Mouse (Mus musculus) embryo, embryonic 11.5 days (tissue): ENCODE measurements at regions not wholly inside any gene's neighbourhood (a gene's known extent, or its start where the extent isn't known, plus 50 kb on each side); places are given as distances from the start of the nearest gene placed in this dataset.
"Not testable (repeated sequence)": the region's sequence is repeated elsewhere in the genome, so short reads cannot be mapped to it uniquely, and the experiment has no call there.

Experiments used
- DNase-seq: peaks from one replicate; pipeline ENCODE4 v3.0.0-alpha.2; 2012; ENCODE audit warnings: low read depth, low spot score

- DNase-seq = no peak
These were observed 180.8 kb downstream of the Cdh9 start for GRCm38 (mm10) chr15:16909396-16909795.

DNA sequence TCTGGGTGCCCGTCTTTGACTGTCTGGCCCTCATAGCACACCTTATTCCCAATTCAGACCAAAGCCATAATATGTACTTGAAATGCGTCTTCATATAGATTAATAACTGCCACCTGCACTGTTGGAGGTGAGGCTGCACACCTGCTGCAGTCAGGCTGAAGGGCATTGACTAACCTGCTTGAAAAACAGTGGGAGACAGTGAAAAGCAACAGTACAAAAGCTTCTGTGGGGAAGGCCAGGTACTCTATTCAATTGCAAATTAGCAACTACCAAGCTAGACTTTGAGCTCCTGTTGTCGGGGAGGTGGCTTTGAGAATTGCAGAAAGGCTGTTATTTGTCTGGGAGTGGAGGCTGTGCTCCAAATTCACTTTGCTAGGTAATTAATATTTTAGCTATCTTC, 181.4 kb downstream of the Cdh9 start:
- not testable (repeated sequence) for DNase-seq

GRCm38 (mm10) chr15:16914966-16915569, 186.5 kb downstream of the Cdh9 start:
- no peak for DNase-seq

GRCm38 (mm10) chr15:16923246-16923645, 194.7 kb downstream of the Cdh9 start:
- DNase-seq = no peak

DNA sequence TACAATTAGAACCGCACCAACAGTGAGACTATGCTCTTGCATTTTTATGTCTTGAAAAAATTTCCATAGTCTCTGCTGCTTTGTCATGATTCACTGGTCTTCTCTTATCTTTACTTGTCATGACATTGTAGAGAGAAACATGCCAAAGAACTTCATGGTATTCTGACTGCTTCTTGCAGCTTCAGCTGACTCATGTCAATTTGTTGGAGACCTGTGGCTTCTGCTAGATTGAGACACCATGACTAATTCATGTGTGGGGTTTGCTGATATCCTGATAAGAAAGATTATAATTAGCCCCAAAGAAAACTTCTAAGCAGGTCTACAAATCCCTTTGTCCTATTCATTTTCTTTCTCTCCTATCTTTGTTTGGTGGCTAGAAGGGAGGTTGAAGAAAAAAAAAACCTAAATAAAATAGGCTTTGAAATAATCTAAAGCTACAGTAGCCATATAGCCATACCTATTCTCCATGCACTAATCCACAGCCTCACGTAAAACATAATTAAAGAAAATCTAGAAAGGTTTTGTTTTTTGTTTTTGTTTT, 204.7 kb downstream of the Cdh9 start:
- DNase-seq = no peak

DNA sequence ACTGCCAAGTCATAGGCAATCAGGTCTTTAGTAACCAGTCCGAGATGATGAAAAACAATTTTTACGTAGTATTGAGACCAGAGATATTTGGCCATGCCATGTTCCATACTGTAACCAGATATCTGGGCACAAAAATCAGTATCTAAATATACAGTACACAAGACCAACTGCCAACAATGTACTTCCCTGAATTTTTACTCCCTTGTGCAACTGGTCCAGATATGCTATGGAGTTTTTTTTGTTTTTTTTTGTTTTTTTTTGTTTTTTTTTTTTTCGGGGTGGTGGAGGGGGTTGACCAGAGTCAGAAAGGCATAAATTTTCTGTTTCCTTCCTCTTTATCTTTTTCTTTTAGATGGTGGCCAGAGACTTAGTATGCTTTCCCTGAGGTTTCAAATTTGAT, 205.9 kb downstream of the Cdh9 start:
- DNase-seq = no peak

DNA sequence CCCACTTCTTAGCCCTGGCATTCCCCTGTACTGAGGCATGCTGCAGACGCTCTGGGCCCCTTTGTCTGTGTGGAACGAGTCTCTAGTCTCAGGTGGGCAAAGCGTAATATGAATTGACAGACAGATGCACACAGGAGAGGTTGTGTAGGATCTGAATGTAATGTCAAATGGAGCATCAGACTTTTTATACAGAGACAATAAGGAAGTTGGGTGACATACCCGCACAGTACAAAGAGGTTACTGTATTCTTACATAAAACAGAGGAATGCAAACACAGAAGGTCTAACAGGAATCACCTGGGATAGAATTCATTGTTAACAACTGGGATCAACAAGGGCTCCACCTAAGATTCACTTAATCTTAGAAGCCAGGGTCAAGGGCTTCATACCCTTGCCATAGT, 247.3 kb downstream of the Cdh9 start:
- DNase-seq = not testable (repeated sequence)

DNA sequence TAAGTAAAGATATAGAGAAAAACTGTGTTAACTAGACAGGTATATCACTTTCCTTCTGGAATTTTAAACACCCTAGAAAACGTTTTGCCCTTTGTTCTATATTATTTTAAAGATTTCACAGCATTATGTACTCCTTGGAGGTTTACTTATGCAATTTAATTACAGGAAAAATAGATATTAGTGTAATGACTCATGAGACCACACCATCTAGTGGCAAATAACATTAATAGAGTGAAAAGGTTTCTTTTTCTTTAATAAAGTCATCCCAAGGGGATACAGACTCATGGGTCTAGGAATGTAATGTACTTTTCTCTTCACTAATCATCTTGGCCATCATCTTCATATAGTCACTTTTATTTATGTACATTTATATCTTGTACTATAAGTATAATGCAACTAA, 262.3 kb downstream of the Cdh9 start:
- DNase-seq = no peak

DNA sequence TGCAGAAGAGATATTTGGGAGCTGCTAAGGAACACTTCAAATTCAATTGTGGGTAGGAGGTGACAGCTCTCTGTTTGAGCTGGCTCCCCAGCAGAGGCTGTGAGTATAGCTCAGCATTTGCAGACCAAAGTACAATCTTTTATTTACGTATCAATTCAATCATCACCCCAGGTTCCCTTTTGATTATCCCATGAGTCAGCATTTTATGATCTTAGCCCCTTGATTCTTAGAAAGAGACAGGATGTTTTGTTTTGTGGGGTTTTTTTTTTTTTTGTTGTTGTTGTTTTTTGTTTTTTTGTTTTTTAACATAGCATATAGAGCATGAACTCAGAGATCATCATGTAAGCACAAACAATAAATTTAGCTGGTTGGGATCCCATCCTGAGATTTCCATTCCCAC, 267.1 kb downstream of the Cdh9 start:
- DNase-seq = no peak

DNA sequence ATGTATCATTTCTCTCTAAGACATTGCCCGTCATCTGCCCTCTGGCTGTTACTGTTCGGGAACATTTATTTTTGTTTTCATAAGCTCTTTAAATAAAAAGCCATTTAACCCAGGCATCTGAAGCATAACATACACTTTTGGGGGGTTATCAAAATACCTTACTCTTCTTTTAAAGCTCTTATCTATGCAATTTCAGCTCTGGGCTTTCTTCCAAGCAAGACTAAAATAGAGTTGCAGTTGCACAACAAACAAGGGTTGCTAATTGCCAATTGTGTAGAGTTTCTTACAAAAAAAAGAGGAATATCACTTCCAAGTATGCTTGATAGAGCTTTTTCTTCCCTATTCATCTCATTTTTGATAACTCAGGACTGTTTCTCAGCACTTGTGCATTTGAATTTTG, 277.6 kb downstream of the Cdh9 start:
- DNase-seq = no peak

DNA sequence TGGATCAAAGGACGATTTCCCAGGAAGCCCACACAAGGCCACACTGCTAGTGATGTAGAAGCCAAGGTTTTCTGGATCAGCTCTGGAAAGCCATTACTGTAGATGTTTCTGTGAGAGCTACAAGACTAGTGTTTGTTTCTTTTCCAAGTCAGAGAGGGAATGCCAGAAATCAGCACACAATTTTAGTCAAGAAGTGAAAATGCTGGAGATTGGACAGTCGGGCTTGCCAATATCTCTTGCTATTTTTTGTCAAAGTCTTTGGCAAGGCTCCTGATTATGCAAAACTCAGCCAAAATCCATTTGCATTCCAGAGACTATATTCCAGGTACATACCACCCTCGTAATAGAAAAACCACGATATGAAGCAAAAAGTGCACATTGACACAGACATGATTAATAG, 279.3 kb downstream of the Cdh9 start:
- no peak for DNase-seq

DNA sequence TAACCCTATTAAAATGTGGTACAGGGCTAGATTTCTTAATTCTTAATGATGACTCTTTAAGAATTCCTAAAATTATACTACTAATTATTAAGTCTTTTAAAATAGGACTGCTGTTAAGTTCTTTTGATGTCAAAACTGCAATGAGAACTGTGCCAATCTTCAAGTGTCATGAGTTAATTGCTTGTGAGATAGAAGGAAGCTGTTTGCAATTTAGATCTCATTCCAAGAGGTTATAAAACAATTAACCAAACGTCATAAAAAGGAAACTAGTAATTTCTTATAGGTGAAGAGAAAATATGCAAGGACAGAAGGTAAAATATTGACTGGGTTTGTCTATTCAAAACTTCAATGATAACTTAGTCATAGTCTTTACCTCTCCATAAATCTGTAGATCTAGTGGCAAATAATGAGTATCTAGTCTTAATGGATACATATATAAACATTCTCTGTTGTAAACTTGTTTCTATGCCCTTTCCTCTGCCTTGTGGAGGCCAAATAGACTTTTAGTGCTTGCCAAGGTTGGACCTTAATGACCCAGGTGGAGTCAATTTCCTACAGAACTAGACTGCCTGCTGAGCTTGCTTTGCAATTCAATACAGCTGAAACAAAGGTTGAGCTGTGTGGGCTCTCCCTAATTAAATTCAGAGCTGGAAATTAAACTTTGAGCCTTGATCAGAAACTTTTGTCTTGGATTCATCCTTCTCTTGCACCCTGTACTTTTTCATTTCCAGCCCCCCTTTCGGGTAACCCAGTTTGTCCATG, 320.5 kb downstream of the Cdh9 start:
- DNase-seq = no peak

GRCm38 (mm10) chr15:17069772-17070171, 341.2 kb downstream of the Cdh9 start:
- no peak for DNase-seq

GRCm38 (mm10) chr15:17084030-17084429, 355.5 kb downstream of the Cdh9 start:
- no peak for DNase-seq

GRCm38 (mm10) chr15:17088644-17089228, 360.2 kb downstream of the Cdh9 start:
- DNase-seq = no peak

DNA sequence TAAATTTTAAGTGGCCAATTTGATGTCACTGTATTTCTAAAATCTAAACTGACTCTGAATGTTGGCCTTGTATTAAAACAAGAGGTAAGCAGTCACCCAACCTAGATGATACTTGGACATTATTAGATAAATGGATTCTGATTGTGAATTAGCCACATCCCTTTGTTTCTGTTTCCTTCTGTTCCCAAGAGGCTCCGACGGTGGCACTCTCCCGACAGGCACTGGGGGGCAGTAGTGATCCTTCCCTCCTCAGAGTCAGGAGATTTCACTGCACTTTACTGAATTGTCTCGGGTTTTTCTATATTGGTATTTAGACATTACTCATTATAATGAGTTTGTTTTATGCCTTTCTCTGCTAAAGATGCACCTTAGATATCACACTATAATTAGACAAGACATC, 370.4 kb downstream of the Cdh9 start:
- DNase-seq = peak; percentile 29

- DNase-seq = no peak
These were observed 372.6 kb downstream of the Cdh9 start for GRCm38 (mm10) chr15:17101182-17101581.

DNA sequence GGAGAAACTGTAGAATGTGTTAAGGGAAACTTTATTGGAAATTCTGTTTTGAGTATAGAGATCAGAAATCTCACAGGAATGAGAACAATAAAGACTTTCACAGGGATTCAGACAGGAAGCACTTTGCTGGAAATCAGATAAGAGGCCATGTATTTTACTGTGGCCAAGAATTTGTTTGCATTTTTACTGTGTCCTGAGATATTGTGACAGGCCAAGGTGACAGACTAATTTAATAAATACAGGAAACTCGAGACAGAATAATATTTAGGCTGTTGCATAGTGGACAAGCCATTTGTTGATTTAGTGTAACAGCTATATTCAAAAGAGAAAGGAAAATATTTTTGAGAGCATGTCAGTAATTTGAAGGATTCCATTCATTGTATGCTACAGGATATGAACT, 407.2 kb downstream of the Cdh9 start:
- DNase-seq = no peak

DNA sequence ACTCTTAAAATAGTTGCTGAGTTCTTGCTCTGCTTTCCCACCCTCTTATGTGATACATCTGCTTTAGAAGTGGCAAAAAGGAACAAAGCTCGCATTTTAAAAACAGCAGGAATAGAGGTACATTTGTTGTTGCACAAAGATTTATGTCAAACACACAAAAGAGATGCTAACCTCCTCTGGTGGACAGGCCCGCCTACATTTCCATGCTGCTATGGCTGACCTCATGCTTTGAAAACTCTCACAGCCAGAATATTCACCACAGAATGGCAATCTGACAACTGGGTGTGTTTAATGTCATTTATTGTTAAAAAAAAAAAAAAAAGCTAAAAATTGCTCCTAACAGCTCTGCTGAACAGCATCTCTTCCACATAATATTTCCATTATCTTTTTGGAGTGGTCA, 451.6 kb downstream of the Cdh9 start:
- no peak for DNase-seq

- DNase-seq = no peak
These were observed 452.9 kb downstream of the Cdh9 start for GRCm38 (mm10) chr15:17181358-17182022.

DNA sequence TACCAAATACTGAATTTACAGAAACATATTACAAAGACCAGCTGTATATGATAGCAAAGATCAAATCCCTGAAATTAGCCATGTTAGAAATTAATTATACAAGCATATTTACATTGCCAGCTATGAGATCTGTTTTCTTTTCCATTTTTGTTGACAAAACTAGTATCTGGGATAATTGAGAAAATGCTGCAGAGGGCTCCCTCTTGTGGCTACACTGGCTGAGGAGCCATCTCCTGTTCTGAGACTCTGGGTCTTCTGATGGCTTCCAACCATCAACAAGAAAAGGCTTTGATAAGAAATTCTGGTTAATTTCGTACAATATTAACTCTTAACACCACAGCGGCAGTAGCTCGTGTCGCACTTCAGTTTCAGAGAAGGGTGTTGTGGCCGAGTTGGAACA, 466.9 kb downstream of the Cdh9 start:
- no peak for DNase-seq

GRCm38 (mm10) chr15:17204739-17205138, 476.2 kb downstream of the Cdh9 start:
- no peak for DNase-seq
